Mouse (Mus musculus): ENCODE data around the gene Fut4.
"Not testable (repeated sequence)": the region's sequence is repeated elsewhere in the genome, so short reads cannot be mapped to it uniquely, and the experiment has no call there.

Gene Fut4

GRCm38 (mm10) chr9:14724755-14725420 lies 27.3 kb downstream of the Fut4 start:
- DNase-seq, result no peak

DNA sequence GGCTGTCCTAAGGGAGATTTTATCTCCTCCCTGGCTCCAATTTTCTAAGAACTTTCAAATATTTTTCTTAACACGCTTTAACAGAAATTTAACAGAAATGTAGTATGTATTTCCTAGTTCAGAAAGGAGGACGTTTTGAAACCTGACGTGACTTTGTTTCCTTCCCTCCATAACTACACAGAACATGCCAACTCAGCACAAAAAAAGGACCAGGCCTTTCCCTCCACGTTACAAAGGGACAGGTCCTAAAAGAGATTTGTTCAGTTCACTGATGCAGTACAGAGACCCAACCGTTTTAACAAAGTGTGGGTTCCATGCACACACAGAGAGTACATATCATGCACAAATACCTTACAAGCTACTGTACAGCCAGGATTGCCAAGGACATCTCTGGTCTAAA lies 30.6 kb downstream of the Fut4 start:
- DNase-seq, result no peak

- no peak for DNase-seq
These were observed 31.8 kb downstream of the Fut4 start for GRCm38 (mm10) chr9:14720384-14720783.

DNA sequence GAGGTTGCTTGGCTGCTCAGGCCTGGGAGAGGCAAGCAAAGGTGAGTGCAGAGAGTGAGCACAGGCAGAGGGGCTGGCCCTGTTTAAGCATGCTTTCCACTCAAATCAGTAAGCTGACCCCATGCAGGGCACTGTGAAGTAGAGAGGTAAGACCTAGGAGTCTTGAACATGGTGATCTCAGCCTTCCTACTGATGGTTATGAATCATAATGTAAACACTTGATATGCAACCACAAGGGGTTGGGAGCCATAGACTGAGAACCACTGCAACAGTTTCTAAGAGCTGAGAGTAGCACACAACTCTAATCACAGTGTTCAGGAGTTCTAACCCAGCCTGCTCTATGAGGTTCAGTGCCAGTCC lies 33.9 kb downstream of the Fut4 start:
- no peak for DNase-seq

DNA sequence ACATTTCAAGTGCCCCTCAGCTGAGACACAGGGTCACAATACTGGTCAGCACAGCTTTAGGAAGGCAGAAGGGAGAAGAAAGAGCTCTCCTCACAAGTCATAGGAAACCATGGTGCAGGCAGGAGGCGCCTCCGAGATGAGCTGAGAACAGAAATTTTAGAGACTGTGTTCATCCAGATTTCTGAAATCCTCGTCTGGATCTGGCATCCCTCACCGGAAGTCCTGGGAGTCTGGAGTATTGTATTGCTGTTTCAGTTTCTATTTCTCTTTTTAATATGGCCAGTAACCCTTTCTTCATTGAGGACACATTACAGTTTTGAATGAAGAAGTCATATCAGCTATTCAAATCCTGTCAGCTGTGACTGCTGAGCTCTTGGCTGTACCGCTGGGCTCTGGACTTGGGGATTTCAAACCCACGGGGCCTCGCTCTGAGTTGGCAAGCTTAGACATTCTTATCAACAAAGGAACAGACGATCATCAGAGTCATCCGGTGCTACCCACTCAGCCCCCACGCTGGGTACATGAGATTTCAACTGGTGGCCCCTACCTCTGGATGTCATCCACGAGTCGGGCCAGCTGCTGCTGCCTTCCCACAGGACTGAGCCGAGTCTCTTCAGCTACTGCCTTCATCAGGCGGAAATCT lies 34.4 kb downstream of the Fut4 start:
- peak; percentile 26 for DNase-seq

- DNase-seq, result no peak
These were observed 36.9 kb downstream of the Fut4 start for GRCm38 (mm10) chr9:14715258-14715657.

DNA sequence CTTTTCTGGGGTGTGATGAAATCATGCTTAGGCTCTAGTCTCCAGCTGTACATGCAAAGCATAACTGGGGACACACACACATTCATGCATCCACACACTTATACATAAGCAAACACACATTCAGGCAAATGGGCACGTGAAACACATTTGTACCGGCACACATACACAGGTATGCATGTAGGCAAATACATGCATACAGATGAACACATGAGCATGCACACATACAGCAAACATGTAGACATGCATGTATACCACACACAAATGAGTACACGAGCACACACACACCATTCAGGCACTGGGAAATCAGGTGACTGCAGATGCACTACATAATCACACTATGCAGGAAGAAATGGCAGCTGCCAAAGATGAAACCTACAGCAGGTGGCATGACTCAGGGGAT lies 41.3 kb downstream of the Fut4 start:
- no peak for DNase-seq

DNA sequence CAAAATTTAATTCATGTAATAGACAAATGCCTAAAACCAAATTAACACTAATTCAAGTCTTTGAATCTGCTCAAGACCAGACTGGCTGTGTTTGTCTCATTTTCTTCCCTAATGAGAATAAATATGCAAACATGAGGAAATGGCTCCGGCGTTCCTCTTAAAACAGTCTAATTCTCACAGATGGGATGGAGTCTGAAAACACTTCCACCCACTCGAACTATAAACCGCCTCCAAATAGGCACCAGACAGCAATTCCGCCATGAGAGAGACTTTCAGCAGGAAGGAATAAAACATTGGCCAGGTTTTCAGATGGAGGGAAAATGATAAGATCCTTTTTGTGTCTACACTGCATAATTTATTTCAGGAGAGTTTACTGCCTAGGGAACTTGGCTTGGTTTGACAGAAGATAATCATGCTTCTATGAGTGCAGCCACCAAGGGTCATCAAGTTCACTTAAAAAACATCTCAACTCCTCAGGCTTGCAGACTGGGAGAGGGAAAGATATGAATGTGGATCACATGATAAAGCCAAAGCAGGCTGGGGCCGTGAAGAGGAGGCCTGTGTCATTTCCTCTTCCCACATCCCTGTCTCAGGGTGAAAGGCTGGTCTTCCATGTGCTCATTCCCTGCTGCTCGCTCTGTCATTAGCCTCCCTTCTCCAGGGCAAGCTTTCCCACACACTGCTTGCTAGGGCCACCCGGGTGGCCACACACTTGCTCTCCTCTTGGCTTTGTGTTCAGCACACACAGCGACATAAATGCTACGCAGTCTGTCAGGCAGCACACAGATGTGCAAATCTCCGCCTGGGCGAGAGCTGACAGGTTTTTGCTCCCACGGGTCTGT lies 46.7 kb downstream of the Fut4 start:
- peak; percentile 12 for DNase-seq

DNA sequence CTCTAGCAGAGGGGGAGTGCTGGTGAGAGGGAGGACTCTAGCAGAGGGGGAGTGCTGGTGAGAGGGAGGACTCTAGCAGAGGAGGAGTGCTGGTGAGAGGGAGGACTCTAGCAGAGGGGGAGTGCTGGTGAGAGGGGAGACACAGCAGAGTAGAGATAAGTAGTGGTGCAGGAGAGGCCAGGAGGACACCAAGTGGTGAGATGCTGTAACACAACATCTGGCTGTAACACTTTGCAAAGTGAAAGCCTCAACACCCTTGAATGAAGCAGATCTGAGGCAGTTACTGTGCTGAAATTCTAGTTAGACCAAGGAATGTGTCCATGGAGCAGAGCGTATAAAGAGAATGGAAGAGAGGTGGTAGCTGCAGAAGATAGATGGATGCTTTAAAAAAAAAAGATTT lies 51.4 kb downstream of the Fut4 start:
- DNase-seq, result not testable (repeated sequence)

GRCm38 (mm10) chr9:14699288-14699640 lies 52.9 kb downstream of the Fut4 start:
- DNase-seq, result no peak

DNA sequence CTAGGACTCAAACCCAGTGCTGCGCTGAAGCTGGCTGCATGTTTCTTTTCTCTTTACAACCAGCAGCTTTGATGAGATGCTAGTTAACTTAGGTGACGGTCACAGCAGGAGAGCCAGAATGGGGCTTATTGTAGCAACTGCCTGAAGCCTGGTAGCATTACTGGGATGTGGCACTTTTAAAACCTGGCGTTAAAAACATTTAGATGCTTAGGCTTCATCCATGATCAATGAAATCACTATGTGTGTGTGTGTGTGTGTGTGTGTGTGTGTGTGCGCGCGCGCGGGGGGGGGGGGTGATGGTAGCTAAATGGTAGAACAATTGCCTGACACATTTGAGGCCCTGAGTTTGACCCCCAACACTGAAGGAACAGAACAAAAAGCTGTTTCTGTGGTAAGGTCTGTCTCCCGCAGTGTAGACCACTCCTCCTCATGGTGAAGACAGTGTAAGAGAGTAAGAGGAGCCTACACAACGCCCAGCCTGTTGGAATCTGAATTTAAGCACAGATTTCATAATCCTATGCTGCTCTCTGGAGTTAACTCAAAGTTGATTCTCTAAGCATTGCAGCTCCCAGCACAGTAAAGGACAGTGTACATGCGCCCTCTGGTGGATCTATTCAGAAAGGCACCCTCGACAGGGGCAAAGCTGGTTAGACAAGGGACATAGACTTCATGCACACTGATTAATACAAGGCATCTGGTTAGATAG lies 53.5 kb downstream of the Fut4 start:
- DNase-seq, result peak; percentile 91

All from kidney, postnatal 14 days (tissue).